Mouse (Mus musculus) lung, adult 2 months (tissue): ENCODE measurements around the gene Erg.

Experiments used
- CTCF ChIP-seq: fragments of 200-500 bp; IDR thresholded peaks from 2 replicates; pipeline ENCODE4 v1.5.1; 2011; ENCODE audit warnings: mild to moderate bottlenecking, low read length, control low read depth; ENCODE audit not compliant: insufficient read depth
- POLR2A ChIP-seq: fragments of 200-500 bp; IDR thresholded peaks from 2 replicates; pipeline ENCODE4 v1.6.1; 2011; ENCODE audit warnings: low read depth, mild to moderate bottlenecking, control low read depth, low read length, borderline replicate concordance; ENCODE audit errors: extremely low read depth

- TF ChIP-seq POLR2A (no peak), CTCF (no peak)
These were observed 226.1 kb downstream of the Erg start for GRCm38 (mm10) chr16:95360214-95360850.
